Mouse (Mus musculus): ENCODE measurements around the gene Ces1b. TPM values are rescaled to one million over a fixed set of nuclear protein-coding genes. Genes with fewer than 3 reads are reported as not detected.

Gene Ces1b
- polyA plus RNA-seq, 1 experiment, result not detected

DNA sequence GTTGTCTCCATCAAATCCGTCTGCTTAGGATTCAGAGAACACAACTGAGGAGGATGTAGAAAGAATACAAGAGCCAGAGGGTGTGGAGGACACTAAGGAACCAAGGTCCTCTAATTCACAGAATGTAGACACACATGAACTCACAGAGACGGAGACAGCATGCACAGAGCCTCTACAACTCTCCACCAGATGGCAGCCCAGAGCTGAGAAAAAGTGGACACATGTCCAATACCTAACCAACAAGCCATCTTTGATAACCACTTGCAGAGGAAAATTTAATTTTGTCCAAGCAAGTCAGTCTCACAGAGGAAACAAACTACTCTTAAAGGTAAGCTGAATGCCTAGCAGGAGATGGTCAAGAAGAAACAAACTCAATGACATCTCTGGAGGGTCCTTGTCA is 20.6 kb downstream of the Ces1b start:
- Histone ChIP-seq H3K4me3 (ENCODE audit: insufficient read depth, low read depth, low read length) (no peak overlapping the region), H3K27ac (ENCODE audit: insufficient read depth, low read depth, low read length) (no peak overlapping the region), H3K4me1 (ENCODE audit: control insufficient read depth, insufficient read depth, low read length) (no peaks in the 10 kb centered on the region)
- WGBS, result 29% methylated on average over 2 of the region's 2 CpGs
- TF ChIP-seq CTCF (IDR thresholded peaks at IDR 0.05; ENCODE audit: insufficient read depth, low read depth, low read length) (no peak), POLR2A (IDR thresholded peaks at IDR 0.05; ENCODE audit: insufficient read depth, low read depth, low read length) (no peak)

DNA sequence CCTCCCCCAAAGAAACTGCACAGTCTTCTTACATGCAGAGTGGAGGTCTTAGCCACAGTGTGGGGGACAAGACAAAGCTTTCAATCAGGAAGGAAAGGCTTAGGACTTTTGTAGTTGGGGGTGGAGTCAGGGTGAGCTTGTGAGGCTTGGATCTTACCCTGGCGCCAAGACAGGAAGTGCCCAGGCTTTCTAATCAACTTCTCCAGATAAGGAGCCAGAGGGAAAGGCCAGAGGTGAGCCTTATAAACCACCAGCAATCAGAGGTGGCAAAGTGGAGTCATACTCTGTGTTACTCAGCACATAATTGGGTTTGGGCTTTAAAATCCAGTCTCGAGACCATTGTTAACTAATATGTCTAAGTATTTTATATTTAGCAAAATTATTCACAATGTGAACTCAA is 24.6 kb downstream of the Ces1b start:
- Histone ChIP-seq H3K4me1 (ENCODE audit: control insufficient read depth, insufficient read depth, low read length) (no peaks in the 10 kb centered on the region), H3K27ac (ENCODE audit: insufficient read depth, low read depth, low read length) (no peak overlapping the region), H3K4me3 (ENCODE audit: insufficient read depth, low read depth, low read length) (no peak overlapping the region)
- TF ChIP-seq CTCF (IDR thresholded peaks at IDR 0.05; ENCODE audit: insufficient read depth, low read depth, low read length) (no peak), POLR2A (IDR thresholded peaks at IDR 0.05; ENCODE audit: insufficient read depth, low read depth, low read length) (no peak)
- 88% methylated on average over 2 of the region's 2 CpGs for WGBS

DNA sequence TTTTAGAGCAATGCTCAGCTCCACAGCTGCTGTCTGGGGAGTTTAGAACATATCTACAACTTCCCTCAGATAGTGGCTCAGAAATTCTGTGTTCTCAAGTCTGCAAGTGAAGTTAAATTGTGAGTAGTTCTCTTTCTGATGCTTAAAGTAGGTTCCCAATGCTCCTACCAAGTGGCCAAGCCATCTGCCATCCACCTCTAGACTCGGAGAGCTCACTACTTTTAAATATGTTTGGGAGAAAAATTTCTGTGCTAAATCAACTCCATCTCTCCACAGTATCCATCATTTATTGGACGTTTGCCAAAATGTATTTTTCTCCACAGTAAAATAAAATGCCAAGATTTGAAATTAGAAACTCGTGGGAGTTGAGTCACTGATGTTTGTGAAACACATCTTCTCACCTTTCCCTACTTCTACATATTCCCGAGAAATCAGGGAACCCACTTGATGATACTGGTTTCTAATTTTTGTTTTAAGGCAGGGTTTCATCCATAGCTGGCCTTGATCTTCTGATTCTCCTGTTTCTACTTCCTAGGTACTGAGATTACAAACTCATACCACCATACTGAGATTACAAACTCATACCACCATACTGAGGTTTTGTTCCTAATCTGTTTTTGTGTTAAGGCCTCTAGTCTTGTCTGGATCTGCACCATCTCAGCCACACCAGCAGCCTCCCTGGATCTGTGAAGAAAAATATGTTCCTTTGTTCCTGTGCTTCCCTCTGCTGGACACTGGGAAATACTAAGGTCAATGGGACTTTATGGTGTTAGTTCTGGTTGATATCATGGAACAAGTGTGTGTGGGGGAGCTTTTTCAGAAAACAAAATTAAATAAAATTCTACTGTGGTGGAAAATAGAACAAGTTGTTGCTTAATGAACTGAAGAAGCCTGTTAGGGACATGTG is 31.1 kb downstream of the Ces1b start:
- Histone ChIP-seq H3K27ac (ENCODE audit: insufficient read depth, low read depth, low read length) (no peak overlapping the region), H3K4me3 (ENCODE audit: insufficient read depth, low read depth, low read length) (no peak overlapping the region), H3K4me1 (ENCODE audit: control insufficient read depth, insufficient read depth, low read length) (no peaks in the 10 kb centered on the region)
- TF ChIP-seq CTCF (IDR thresholded peaks at IDR 0.05; ENCODE audit: insufficient read depth, low read depth, low read length) (no peak), POLR2A (IDR thresholded peaks at IDR 0.05; ENCODE audit: insufficient read depth, low read depth, low read length) (no peak)
- 63% methylated on average over 4 of the region's 4 CpGs for WGBS

DNA sequence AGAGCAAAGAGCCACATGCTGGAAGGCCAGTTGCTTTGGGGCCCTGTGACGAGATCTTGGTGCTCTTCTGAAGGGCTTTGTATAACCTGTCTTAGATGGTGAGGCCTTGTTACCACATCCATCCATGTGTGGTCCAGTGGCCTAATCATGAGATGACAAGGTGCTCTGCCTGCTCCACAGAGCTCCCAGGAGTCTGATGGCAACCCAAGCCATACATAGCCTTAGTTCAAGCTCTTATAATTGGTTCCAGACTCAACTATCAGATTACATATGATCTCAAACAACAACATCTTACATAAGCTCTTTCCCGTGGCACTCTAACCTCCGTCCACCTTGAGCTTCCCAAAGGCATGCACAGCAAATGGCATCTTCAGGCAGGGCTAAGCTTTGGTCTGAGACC is 31.7 kb downstream of the Ces1b start, which contains the start of gene Ces1a:
Gene Ces1a, minus strand, starts transcription at position 101 of the 400 bp plus-strand sequence.
- no peaks in the 10 kb centered on the region for H3K4me1 ChIP-seq (ENCODE audit: control insufficient read depth, insufficient read depth, low read length)
- 93% methylated on average over 3 of the region's 3 CpGs for WGBS
- TF ChIP-seq CTCF (IDR thresholded peaks at IDR 0.05; ENCODE audit: insufficient read depth, low read depth, low read length) (no peak), POLR2A (IDR thresholded peaks at IDR 0.05; ENCODE audit: insufficient read depth, low read depth, low read length) (no peak)
- no peak within 1 kb of the TSS for H3K27ac ChIP-seq (ENCODE audit: insufficient read depth, low read depth, low read length)
- H3K4me3 ChIP-seq (ENCODE audit: insufficient read depth, low read depth, low read length), result no peak within 1 kb of the TSS

DNA sequence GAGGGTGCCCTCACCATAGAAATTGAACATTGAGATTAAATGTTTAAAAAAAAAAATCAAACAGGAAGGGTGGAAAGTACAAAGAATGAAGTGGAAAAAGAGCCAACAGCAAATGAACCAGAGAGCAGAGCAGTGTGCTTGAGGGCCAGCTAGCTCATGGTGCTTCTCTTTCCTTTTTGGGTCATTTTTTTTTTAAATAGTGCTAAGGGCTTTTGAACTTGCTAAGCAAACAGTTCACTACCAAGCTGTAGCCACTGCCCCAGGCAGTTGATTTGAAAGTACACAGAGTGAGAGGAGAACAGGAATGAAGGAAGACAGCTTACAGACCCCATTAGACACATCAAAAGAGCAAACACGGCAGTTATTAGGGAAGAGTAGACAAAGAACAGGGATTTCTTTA is 36.7 kb downstream of the Ces1b start:
- WGBS, result 54% methylated on average over 1 of the region's 1 CpGs

DNA sequence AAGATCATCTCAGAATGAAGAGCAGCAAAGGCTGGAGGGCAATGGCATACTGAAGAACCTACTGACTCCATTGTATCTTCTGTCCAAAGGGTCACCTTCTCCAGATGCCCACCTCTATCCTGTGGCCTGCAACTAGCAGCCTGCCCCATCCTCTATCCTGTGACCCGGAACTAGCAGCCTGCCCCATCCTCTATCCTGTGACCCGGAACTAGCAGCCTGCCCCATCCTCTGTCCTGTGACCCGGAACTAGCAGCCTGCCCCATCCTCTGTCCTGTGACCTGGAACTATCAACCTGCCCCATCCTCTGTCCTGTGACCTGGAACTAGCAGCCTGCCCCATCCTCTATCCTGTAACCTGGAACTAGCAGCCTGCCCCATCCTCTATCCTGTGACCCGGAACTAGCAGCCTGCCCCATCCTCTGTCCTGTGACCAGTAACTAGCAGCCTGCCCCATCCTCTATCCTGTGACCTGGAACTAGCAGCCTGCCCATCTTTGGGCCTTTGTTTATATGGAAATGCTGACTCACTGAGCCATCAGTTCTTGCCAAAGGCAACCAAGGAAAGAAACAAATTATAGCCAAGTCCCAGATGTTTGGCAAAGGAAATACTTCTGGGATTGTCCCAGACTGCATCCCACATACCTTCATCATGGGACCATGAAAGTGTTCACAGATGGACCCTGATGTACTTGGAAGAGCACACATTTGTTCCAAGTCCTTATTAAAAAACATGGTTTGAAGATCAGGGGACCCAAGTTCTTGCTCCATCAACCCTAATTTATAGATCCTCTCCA is 38.8 kb downstream of the Ces1b start:
- WGBS, result 89% methylated on average over 4 of the region's 4 CpGs
- H3K4me3 ChIP-seq (ENCODE audit: insufficient read depth, low read depth, low read length), result no peak overlapping the region
- no peak overlapping the region for H3K27ac ChIP-seq (ENCODE audit: insufficient read depth, low read depth, low read length)
- TF ChIP-seq POLR2A (IDR thresholded peaks at IDR 0.05; ENCODE audit: insufficient read depth, low read depth, low read length) (no peak), CTCF (IDR thresholded peaks at IDR 0.05; ENCODE audit: insufficient read depth, low read depth, low read length) (no peak)
- H3K4me1 ChIP-seq (ENCODE audit: control insufficient read depth, insufficient read depth, low read length), result no peaks in the 10 kb centered on the region

More for the DNA sequence above, 36.7 kb downstream of the Ces1b start:
- H3K4me3 ChIP-seq (ENCODE audit: insufficient read depth, low read depth, low read length), result no peak overlapping the region
- no peak overlapping the region for H3K27ac ChIP-seq (ENCODE audit: insufficient read depth, low read depth, low read length)
- no peaks in the 10 kb centered on the region for H3K4me1 ChIP-seq (ENCODE audit: control insufficient read depth, insufficient read depth, low read length)
- TF ChIP-seq POLR2A (IDR thresholded peaks at IDR 0.05; ENCODE audit: insufficient read depth, low read depth, low read length), result no peak
- TF ChIP-seq CTCF (IDR thresholded peaks at IDR 0.05; ENCODE audit: insufficient read depth, low read depth, low read length), result no peak

DNA sequence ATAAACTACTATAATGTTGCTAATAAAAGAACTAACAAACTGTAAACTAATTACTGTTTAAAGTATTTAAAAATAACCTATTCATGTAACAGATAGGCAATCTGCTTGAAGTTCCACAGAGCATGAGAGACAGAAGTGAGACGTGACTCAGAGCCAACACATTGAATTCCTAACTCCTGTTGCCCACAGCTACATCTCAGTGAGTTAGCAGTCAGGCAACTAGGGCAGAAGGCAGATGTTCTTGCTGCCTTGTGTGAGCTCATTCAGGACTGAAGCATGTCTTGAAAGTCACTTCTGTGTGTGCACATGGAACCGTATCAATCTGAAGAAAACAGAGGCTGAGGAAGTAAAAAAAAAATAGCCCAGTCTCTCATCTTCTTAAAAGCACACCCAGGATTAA is 39.6 kb downstream of the Ces1b start:
- TF ChIP-seq CTCF (IDR thresholded peaks at IDR 0.05; ENCODE audit: insufficient read depth, low read depth, low read length) (no peak), POLR2A (IDR thresholded peaks at IDR 0.05; ENCODE audit: insufficient read depth, low read depth, low read length) (no peak)
- no peaks in the 10 kb centered on the region for H3K4me1 ChIP-seq (ENCODE audit: control insufficient read depth, insufficient read depth, low read length)
- no peak overlapping the region for H3K4me3 ChIP-seq (ENCODE audit: insufficient read depth, low read depth, low read length)
- no peak overlapping the region for H3K27ac ChIP-seq (ENCODE audit: insufficient read depth, low read depth, low read length)
- WGBS, result 40% methylated on average over 2 of the region's 2 CpGs

DNA sequence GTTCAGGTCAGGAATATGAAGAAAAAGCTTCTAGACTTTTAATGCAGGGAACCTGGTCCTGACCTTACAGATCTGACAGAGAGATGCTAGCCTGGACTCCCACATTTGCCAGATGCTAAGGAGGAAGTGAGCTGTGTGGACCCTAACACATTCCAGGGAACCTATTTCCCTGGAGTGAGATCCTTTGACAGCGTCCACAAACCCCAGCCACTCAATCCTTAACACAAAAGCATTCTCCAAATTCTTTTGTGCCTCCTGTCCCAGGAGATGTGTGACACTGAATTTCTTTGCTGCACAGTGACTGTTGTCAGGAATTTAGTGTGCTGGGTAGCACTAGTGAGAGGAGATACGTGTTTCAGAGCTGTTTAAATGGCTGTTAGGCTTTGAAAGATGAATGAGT is 41.0 kb downstream of the Ces1b start:
- no peaks in the 10 kb centered on the region for H3K4me1 ChIP-seq (ENCODE audit: control insufficient read depth, insufficient read depth, low read length)
- no peak overlapping the region for H3K4me3 ChIP-seq (ENCODE audit: insufficient read depth, low read depth, low read length)
- TF ChIP-seq CTCF (IDR thresholded peaks at IDR 0.05; ENCODE audit: insufficient read depth, low read depth, low read length) (no peak), POLR2A (IDR thresholded peaks at IDR 0.05; ENCODE audit: insufficient read depth, low read depth, low read length) (no peak)
- no peak overlapping the region for H3K27ac ChIP-seq (ENCODE audit: insufficient read depth, low read depth, low read length)
- 46% methylated on average over 2 of the region's 2 CpGs for WGBS

DNA sequence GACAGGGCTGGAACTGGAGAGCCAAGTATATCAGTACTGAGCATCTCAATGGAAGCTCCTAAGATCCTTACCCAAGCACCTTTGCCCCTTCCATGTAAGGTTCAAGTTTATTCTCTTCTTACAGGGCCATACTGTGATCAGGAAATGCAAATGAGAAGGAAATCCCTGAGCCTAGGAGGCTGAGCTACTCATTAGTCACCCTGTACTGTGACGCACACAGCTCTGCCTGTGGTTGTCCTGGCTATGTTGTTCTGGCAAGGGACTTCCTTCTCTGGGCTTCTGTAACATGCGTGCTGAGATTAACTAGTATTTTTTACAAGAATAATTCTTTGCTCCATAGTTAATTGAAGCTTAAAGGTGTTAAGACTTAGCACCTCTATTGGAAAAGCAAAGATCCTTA is 49.2 kb downstream of the Ces1b start:
- no peak overlapping the region for H3K27ac ChIP-seq (ENCODE audit: insufficient read depth, low read depth, low read length)
- TF ChIP-seq POLR2A (IDR thresholded peaks at IDR 0.05; ENCODE audit: insufficient read depth, low read depth, low read length), result no peak
- TF ChIP-seq CTCF (IDR thresholded peaks at IDR 0.05; ENCODE audit: insufficient read depth, low read depth, low read length), result no peak
- H3K4me1 ChIP-seq (ENCODE audit: control insufficient read depth, insufficient read depth, low read length), result no peaks in the 10 kb centered on the region
- WGBS, result 47% methylated on average over 2 of the region's 2 CpGs
- H3K4me3 ChIP-seq (ENCODE audit: insufficient read depth, low read depth, low read length), result no peak overlapping the region
